Mouse (Mus musculus) layer of hippocampus, postnatal 10 days (tissue): ENCODE data around the gene Txndc12. TPM values are rescaled to one million over a fixed set of nuclear protein-coding genes. Genes with fewer than 3 reads are reported as not detected.

ENCODE experiments used
- DNase-seq, 2 experiments: peaks; one replicate each; pipeline ENCODE4 v3.0.0; 2021; ENCODE audit warnings: low spot score in 2 of 2
- long read RNA-seq: library from polyadenylated mRNA; stranded (forward); transcript quantifications from one replicate; pipeline ENCODE4 v2.0.0, GENCODE M21; 2023
- total RNA-seq, 2 experiments: library from RNA; stranded (reverse); gene quantifications; 2 replicates each; pipeline ENCODE4 v1.2.3; 2021

Gene Txndc12
- total RNA-seq: 10 to 100 TPM; 45.2 to 45.9 TPM
- long read RNA-seq, transcript Txndc12-201 (7 exons, 1,359 nt): major isoform, 39 of 43 reads
- long read RNA-seq, partial matches to known transcripts: 1 of 43 reads
- long read RNA-seq, other reads (novel, unspliced or antisense): 3 of 43 reads

- peak; percentile 73 to 80 for DNase-seq
These were observed at the start of gene Txndc12 for GRCm38 (mm10) chr4:108834115-108834970. Gene Txndc12 (plus strand): TSS chr4:108834601.

DNA sequence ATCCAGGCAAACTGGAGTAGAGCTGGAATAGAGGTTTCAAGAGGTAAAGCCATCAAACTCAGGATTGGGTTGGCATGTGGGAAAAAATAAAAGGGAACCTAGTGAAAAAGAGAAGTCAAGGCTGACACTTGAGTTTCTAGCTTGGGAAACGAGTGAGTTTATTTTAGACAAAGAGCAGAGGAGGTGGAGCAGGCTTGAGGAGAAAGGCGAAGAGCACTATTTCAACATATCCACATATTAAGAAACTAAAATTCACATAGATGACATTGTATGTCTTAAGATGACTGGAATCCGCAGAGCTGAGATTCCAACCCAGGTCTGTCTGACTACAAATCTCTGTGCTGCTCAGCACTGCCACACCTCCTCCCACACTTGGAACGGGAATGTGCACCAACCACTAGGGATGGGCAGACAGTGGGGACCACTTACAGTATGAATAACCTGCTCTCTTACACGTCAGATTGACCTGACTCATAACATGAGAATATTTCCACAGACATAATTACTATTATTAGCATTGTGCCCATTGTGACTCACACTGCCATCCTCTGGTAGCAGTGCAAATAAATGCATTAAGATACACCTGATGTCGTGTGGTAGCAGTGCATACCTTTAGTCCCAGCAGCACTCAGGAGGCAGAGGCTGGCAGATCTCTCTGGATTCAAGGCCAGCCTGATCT is 45.0 kb upstream of the Txndc12 start:
- DNase-seq: no peak

DNA sequence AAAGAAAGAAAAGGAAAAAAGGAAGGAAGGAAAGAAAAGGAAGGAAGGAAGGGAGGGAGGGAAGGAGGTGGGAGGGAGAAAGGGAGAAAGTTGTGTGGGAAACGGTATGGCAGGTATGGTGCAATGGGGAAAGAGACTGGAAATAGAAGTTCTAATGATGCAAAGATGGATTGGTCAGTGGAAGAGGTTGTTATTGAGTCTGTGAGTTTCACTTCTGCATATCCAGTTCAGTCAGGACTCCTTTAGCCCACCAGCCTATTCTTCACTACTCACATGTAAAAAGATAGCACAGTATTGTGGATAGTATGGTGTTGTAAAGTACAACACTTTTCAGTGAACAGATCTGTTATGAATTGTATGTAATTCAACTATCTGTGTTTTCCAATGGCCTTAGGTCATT is 43.9 kb upstream of the Txndc12 start:
- no peak for DNase-seq

GRCm38 (mm10) chr4:108793941-108794340 is 40.5 kb upstream of the Txndc12 start:
- no peak for DNase-seq

GRCm38 (mm10) chr4:108796701-108797100 is 37.7 kb upstream of the Txndc12 start:
- DNase-seq: no peak

GRCm38 (mm10) chr4:108798083-108798830 is 36.1 kb upstream of the Txndc12 start:
- peak; percentile 81 for DNase-seq

DNA sequence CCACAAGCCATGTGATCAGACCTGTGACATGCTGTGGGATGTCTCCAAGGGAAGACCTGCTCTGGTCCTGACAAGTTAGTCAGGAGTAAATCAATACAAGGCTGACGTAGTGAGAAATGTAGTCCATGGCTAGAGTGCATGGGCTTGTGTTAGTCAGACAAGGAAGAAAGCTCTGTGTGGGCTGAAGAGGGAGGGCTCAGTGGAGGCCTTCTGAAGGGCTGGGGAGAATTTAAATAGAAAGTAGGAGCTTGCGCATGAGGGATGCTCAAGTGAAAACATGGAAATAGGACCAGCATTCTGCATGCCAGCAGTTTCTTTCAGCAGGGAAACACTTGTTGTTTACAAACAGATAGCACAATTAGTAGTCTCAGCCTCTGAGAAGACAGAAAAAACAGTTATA is 30.9 kb upstream of the Txndc12 start:
- no peak for DNase-seq

GRCm38 (mm10) chr4:108811142-108811541 is 23.3 kb upstream of the Txndc12 start:
- DNase-seq: no peak

DNA sequence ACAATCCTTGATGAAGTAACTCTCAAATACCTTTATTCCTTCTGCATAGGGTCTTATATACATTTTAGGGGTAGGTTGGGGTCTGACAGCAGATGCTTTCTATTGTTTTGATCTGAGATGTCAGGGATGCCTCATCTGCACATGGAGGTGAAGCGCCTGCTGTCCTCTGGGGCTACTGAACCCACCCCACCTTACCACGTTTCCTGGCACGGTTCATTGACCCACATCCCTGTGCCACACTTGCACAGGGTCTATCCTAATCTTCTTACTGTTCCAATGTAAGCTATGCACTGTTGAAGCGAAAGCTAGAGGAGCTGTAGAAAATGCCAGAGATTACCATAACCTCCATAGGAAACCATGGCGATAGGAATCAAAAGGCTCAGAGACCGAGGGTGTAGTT is 22.9 kb upstream of the Txndc12 start:
- DNase-seq: no peak

- no peak for DNase-seq
These were observed 8.7 kb upstream of the Txndc12 start for GRCm38 (mm10) chr4:108825677-108826076.

- DNase-seq: no peak
These were observed 8.3 kb upstream of the Txndc12 start for GRCm38 (mm10) chr4:108826096-108826495.

DNA sequence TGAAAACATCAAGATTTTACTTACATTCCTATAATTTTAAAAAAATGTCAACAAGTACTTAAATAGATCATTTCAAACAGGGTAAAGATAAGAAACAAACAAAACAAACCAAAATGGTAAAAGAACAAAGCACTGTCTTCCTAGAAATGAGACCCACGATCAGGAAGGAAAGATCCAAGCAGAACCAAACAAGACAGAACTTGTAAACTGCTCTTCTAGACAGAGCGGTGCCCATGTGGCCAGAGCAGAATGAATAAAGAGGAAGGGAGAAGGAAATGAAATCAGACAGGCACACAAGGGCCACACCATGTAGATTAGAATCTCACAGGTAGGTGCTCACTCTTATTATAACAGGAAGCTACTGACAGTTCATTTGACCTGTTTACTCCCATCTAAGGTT is 7.8 kb upstream of the Txndc12 start:
- no peak for DNase-seq

DNA sequence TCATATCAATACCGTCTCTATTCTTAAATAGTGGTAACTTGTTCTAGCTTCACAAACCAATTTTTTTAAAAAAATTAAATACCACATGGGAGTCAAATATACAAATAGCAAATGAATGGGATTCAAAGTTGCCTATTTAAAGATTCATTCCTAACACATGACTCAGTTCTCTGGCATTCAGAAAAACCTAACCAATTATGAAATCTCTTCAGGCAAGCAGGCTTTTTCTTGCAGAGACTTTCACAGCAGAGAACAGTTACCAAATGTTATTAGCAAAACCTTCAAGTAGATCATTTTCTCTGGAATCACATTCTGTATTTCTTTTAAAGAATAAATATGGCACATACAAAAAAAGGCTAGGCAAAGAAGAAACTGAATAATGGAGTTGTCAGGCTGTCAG is 3.7 kb upstream of the Txndc12 start:
- DNase-seq: no peak

GRCm38 (mm10) chr4:108832916-108833827 is 1.2 kb upstream of the Txndc12 start, which contains the start of gene Btf3l4:
Gene Btf3l4 (minus strand): TSS chr4:108833614.
- peak; percentile 81 to 89 for DNase-seq

GRCm38 (mm10) chr4:108833828-108834114 is 630 bp upstream of the Txndc12 start:
- DNase-seq: no peak

- DNase-seq: peak in 1 of 2 experiments; percentile 35
These were observed 540 bp downstream of the Txndc12 start for GRCm38 (mm10) chr4:108834971-108835311.

GRCm38 (mm10) chr4:108835496-108835895 is 1.1 kb downstream of the Txndc12 start:
- DNase-seq: no peak

- no peak for DNase-seq
These were observed 3.6 kb downstream of the Txndc12 start for GRCm38 (mm10) chr4:108838031-108838430.

DNA sequence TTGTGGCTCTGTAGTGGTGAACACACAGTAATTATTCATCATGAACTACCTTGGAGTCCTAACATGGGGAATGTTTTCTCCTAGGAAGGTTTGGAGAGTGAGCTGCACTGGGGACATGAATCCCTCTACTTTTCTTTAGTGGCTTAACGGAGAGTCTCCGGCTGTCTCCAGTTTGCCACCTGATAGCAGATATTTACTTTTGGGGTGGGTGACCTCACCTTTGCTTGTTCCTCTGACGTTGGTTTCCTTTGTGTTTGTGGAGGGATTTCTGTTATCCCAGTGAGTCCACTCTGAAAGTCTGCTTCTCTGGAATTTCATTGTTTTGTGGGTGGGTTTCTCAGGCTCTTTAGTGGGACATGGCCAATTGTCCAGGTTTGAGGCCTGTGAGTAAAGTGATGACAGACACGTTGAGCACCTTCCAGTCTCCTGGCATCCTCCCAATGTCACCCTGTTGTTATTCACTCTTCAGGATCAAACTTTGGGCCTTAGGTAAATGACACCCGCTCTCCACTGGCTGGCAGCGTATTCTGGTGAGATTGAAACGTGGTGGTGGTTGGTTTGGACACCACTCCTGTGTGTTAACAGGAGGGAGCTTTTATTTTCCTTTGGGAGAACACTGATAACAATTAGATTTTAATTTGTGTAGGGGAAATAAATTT is 7.6 kb downstream of the Txndc12 start:
- DNase-seq: no peak

GRCm38 (mm10) chr4:108843336-108843735 is 8.9 kb downstream of the Txndc12 start:
- DNase-seq: no peak
